Mouse (Mus musculus): ENCODE results near the gene Apoc3.

The Apoc3 gene

DNA sequence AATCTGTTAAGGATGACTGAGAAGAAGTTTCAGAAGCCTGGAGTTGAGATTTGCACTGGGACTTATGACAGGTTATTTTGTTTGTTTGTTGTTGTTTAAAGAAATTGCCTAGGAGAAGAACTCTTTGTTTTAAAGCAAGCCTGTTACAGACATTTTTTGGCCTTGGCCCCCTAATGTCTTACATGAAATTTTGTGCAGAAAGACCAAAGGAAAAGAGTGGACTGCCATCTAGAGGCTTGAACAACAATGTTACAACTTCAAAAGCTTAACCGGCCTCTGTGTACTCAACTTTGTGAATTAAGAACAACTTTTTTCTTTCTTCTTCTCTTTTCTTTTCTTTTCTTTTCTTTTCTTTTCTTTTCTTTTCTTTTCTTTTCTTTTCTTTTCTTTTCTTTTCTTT is 43.8 kb downstream of the Apoc3 start:
- no peak for DNase-seq

DNA sequence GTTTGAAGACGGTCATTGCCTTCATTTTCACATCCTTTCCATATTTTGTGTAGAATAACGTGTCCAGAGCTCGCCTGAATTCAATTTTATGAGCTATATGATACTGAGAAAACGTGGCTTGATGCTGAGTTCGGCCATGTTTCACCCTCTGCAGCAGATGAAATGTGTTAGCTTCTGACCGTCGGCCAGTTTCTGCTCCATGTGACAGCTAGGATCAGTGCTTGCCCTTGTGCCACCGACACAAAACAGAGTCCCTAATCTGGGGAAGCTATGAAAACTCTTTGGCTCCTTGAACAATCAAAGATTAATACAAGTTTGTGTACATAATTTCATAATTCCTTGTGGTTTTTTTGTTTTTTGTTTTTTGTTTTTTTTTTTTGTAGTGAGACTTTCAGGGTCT is 44.2 kb downstream of the Apoc3 start:
- no peak for DNase-seq

DNA sequence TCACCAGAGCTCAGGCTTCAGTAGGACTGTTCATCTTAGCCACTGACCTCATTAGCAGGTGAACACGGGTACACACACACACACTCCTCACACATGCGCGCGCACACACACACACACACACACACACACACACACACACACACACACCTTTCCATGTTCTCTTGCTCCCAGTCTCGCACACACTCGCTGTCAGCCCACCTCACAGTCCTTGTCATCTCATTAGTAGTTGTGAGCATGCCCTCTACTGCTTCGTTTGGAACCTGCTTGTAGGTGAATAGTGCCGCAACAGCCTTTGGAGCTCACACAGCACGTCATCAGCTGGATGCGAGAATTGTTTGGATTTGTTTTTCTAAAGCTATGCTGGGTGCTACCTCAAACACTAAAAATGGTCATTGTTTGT is 46.1 kb downstream of the Apoc3 start:
- DNase-seq, result no peak

DNA sequence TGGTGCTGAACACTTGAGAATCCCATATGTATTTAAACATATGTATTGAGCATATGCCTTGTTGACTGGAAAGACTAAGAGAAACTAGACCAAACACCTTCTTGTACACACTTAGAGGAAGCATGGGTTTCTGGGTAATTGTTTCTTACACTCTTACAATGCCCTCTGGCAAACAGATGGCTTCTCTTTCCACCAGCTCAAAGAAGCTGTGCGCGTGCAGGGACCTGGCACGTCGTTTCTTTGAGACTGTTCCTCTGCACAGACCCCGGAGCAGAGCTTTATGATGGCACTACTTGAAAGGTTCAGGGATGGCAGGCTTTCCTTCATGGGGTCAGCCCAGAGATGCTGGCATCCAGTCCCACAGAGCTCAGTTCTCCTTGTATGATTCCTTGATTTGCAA is 46.5 kb downstream of the Apoc3 start:
- DNase-seq, result no peak

DNA sequence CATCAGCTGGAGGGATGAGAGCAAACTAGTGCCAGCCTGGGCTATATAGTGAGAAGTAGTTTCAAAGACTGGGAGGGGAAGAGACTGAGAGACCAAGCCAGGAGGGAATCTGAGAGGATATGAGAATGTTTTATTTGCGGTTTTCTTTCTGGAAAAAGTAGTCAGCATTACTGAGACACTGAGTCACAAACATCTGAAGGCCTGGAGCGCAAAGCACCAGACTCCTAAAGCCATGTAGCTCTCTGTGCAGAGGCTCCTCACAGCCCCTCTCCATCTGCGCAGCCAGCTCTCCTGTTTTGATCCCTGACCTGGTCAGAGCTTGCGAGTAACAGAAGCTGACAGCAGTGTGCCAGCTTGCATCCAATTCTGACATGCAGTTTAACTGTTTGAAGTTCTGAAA is 47.1 kb downstream of the Apoc3 start:
- DNase-seq, result no peak

DNA sequence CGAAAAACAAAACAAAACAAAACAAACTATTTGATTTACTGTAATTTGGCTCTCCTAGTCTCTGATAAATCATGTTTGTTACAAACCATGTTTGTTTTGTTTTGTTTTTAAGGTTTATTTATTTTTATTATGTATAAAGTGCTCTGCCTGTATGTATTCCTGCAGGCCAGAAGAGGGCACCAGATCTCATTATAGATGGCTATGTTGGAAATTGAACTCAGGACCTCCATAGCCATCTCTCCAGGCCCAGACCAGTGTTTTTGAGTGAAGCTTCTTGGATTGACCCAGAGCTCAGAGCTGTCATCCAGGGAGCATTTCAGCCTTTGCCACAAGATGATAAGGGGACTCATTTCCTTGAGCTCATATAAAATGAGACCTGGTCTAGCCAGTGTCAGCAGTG is 49.0 kb downstream of the Apoc3 start:
- no peak for DNase-seq

DNA sequence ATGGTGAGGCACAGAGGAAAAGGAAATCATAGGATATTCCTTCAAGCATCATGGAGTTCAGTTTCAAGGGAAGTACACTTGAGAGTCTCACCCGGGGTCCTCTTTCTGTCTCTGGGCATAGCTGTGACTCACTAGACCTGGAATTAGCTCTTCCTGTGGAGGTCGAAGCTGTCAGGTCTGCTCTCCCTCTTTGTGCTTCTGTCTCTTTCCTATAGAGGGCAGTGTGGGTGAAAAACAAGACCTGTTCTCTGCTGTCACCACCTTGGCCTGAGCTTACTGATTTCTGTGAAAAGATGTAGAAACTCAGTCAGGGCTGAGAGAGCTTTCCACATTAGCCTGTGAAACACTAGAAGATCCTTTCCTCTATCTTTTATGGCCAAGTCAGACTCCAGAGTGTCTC is 50.2 kb downstream of the Apoc3 start:
- peak; percentile 47 for DNase-seq

DNA sequence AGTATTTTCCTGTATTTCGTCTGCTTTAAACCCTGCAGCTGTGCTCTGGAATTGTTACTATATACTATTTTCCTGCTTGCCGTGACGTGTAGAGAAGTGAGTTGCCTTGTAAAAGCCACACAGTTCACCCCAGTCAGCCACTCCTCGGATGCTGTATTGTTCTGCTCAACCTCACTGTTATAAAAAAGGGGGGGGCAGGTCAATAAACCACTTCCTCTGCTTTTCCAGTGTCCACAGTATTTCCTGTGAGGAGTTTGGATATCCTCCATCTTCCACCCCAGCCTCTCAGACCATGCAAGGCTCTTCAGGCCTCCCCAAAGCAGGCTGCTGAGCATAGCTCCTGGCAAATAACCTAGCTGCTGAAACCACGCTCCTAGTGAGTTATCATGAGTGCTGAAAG is 50.9 kb downstream of the Apoc3 start:
- no peak for DNase-seq

Measured in thymus, postnatal 4 days (tissue).